22 mouse cellular contexts compared by ENCODE assay signal in genomic region chr2:109970744-109971410, GRCm38 (mm10). TPM values are rescaled to one million over a fixed set of nuclear protein-coding genes. Genes with fewer than 3 reads are reported as not detected.
A peak's percentile ranks its signal among the peaks of the same experiment; 100 is the strongest.
DNase-seq lines count a peak whose midpoint lies in the region; ATAC-seq and TF ChIP-seq lines count a peak whose summit lies in the region.
"Had no signal": no experiment of that assay in that cellular context is flagged by ENCODE, and none has a peak within 500 bp of the region (broad histone marks: within the 10 kb centered on the region; RNA-seq: fewer than 3 reads in every experiment).

No protein-coding gene starts in this region.

- H3K4me2 ChIP-seq in heart, embryonic 16.5 days (ENCODE audit: low read depth, low read length), result no peak overlapping the region
- H3K4me2 ChIP-seq: hindbrain, embryonic 15.5 days had no signal

- H3K36me3 ChIP-seq in heart, embryonic 10.5 days, result no peaks in the 10 kb centered on the region
- H3K36me3 ChIP-seq in heart, embryonic 16.5 days (ENCODE audit: control insufficient read depth, insufficient read depth), result peaks cover 4% of the 10 kb centered on the region; the same call in 1 of the 2 replicates
- H3K36me3 ChIP-seq: hindbrain, embryonic 15.5 days had no signal

- H3K9me3 ChIP-seq in heart, embryonic 10.5 days, result no peaks in the 10 kb centered on the region
- no peaks in the 10 kb centered on the region for H3K9me3 ChIP-seq in heart, embryonic 16.5 days (replicated peaks; ENCODE audit: control insufficient read depth, low read length)
- H3K9me3 ChIP-seq: G1E; hindbrain, embryonic 15.5 days; limb, embryonic 10.5 days had no signal

- H3K27ac ChIP-seq in heart, embryonic 10.5 days, result no peak overlapping the region
- H3K27ac ChIP-seq in heart, embryonic 16.5 days (ENCODE audit: low read length), result 0 out of 2 replicates have a peak overlapping the region, but pooled peaks have one; percentile 31
- H3K27ac ChIP-seq: hindbrain, embryonic 15.5 days; left cerebral cortex, adult 2 months; limb, embryonic 10.5 days; liver, embryonic 14.5 days had no signal

- H3K4me3 ChIP-seq in heart, embryonic 10.5 days, result no peak overlapping the region
- H3K4me3 ChIP-seq in heart, embryonic 16.5 days (ENCODE audit: low read length), result no peak overlapping the region
- no peak overlapping the region for H3K4me3 ChIP-seq in lung, adult 2 months (replicated peaks; ENCODE audit: extremely low read depth, low read depth, low read length)
- H3K4me3 ChIP-seq: hindbrain, embryonic 15.5 days; left cerebral cortex, adult 2 months; limb, embryonic 10.5 days; megakaryocyte, embryonic 14.5 days had no signal

- TF ChIP-seq CTCF in lung, adult 2 months (IDR thresholded peaks at IDR 0.05; ENCODE audit: insufficient read depth, low read length), result no peak

- peak; percentile 37 for DNase-seq in adrenal gland, postnatal 14 days
- no peak for DNase-seq in adrenal gland, adult 8-10 months
- DNase-seq in heart, embryonic 10.5 days (ENCODE audit: low spot score), result peak; percentile 80
- DNase-seq in heart, adult 9 months (ENCODE audit: low spot score in 2 of 2), result no peak
- DNase-seq in brain, adult 2 months (ENCODE audit: low read depth, low spot score), result peak; percentile 63
- no peak for DNase-seq in lung, adult 2 months
- no peak for DNase-seq in urinary bladder, postnatal 14 days (ENCODE audit: low spot score)
- DNase-seq: cerebellum, adult 11 months; cerebellum, postnatal 25 days; kidney, postnatal 25 days; lung, postnatal 10 days; thymus, adult 2 months had no signal

- 46% methylated on average over 8 of the region's 8 CpGs for WGBS in heart, embryonic 10.5 days
- 48% methylated on average over 8 of the region's 8 CpGs for WGBS in heart, embryonic 16.5 days
- 65% methylated on average over 8 of the region's 8 CpGs for WGBS in lung, adult 2 months

- no peak for TF ChIP-seq POLR2A in lung, adult 2 months (IDR thresholded peaks at IDR 0.05; ENCODE audit: borderline replicate concordance, extremely low read depth, low read depth, low read length)

- no peak for ATAC-seq in heart, embryonic 16.5 days (replicated peaks; ENCODE audit: extremely low read depth, insufficient read depth, low FRiP score)
- ATAC-seq: CD4-positive, CD25-positive, alpha-beta regulatory T cell, adult 4 months; intestine, postnatal 0 days; midbrain, embryonic 16.5 days had no signal

- no peaks in the 10 kb centered on the region for H3K27me3 ChIP-seq in heart, embryonic 10.5 days (ENCODE audit: insufficient read depth, poor library complexity, severe bottlenecking)
- no peaks in the 10 kb centered on the region for H3K27me3 ChIP-seq in heart, embryonic 16.5 days (ENCODE audit: control insufficient read depth, insufficient read depth, low read length)
- H3K27me3 ChIP-seq: hindbrain, embryonic 15.5 days; megakaryocyte, embryonic 14.5 days had no signal

- peaks cover 22% of the 10 kb centered on the region for H3K4me1 ChIP-seq in heart, embryonic 10.5 days
- peaks cover 35% of the 10 kb centered on the region for H3K4me1 ChIP-seq in heart, embryonic 16.5 days (ENCODE audit: control insufficient read depth, insufficient read depth, low read length)
- no peaks in the 10 kb centered on the region for H3K4me1 ChIP-seq in lung, adult 2 months (ENCODE audit: control insufficient read depth, insufficient read depth, low read length)

- no peak overlapping the region for H3K9ac ChIP-seq in heart, embryonic 16.5 days (ENCODE audit: low read length)
- H3K9ac ChIP-seq: hindbrain, embryonic 15.5 days; liver, embryonic 14.5 days had no signal

RNA-seq across cellular contexts. Expression of gene Ccdc34, which starts 46.7 kb away (rescaled TPM):
- total RNA-seq in adrenal gland, postnatal 14 days (2021), result 14.7 and 15.9 TPM in 2 replicates
- 10 to 100 TPM in 2 of 4 experiments, 1 to 10 TPM in 2; 5.1 to 10.5 (median 8.9) TPM for total RNA-seq in adrenal gland, adult 8-10 months (2022)
- 24.1 and 29.8 TPM in 2 replicates for polyA plus RNA-seq in heart, embryonic 10.5 days (2016; fragmentation: Nextera tagmentation; extraction: Ambion mirVana)
- polyA plus RNA-seq in heart, embryonic 16.5 days (2015; fragmentation: Nextera tagmentation; extraction: Ambion mirVana), result 26.4 TPM in 2 replicates
- polyA plus RNA-seq in lung, adult 2 months (2012; rRNA removed), result 3.9 and 4.0 TPM in 2 replicates

RNA-seq across cellular contexts. Expression of gene Lgr4, which starts 53.4 kb away (rescaled TPM):
- total RNA-seq in adrenal gland, postnatal 14 days (2021), result 109 and 125 TPM in 2 replicates
- total RNA-seq in adrenal gland, adult 8-10 months (2022), result 100 to 1,000 TPM; 117 to 198 (median 152) TPM
- 10.2 and 12.7 TPM in 2 replicates for polyA plus RNA-seq in heart, embryonic 10.5 days (2016; fragmentation: Nextera tagmentation; extraction: Ambion mirVana)
- polyA plus RNA-seq in heart, embryonic 16.5 days (2015; fragmentation: Nextera tagmentation; extraction: Ambion mirVana), result 11.3 and 11.8 TPM in 2 replicates
- 5.1 and 6.6 TPM in 2 replicates for polyA plus RNA-seq in lung, adult 2 months (2012; rRNA removed)

Comparison
In these comparisons a context has a peak if more than half of its experiments do, and no peak if none do; other contexts are left out.
1. DNase-seq: peak in adrenal gland, postnatal 14 days (single experiment), heart, embryonic 10.5 days (single experiment) and brain, adult 2 months (single experiment); none in adrenal gland, adult 8-10 months (single experiment), heart, adult 9 months (0 of 2), lung, adult 2 months (single experiment) and urinary bladder, postnatal 14 days (single experiment).